Mouse (Mus musculus) ES-Bruce4 (cell line): Measurements from ENCODE around the gene Fndc3b. TPM values are rescaled to one million over a fixed set of nuclear protein-coding genes. Genes with fewer than 3 reads are reported as not detected.
A peak's percentile ranks its signal among the peaks of the same experiment; 100 is the strongest.

Experiments used
- H3K27ac ChIP-seq: 2 replicates; pipeline ENCODE4 v1.5.1; 2012; ENCODE audit warnings: low read length, inconsistent platforms; ENCODE audit not compliant: insufficient read depth
- H3K27me3 ChIP-seq: 2 replicates; pipeline ENCODE4 v1.6.1; 2012; ENCODE audit warnings: mild to moderate bottlenecking, low read length, inconsistent platforms; ENCODE audit not compliant: control insufficient read depth, poor library complexity, insufficient read depth, severe bottlenecking
- H3K36me3 ChIP-seq: 2 replicates; pipeline ENCODE4 v1.6.1; 2012; ENCODE audit warnings: inconsistent platforms, mild to moderate bottlenecking, low read length, moderate library complexity; ENCODE audit not compliant: control insufficient read depth, poor library complexity, insufficient read depth, severe bottlenecking
- H3K4me1 ChIP-seq: one replicate; pipeline ENCODE4 v1.8.1; 2011; ENCODE audit warnings: low read length; ENCODE audit not compliant: control insufficient read depth, insufficient read depth
- H3K4me3 ChIP-seq: 2 replicates; pipeline ENCODE4 v1.5.1; 2011; ENCODE audit warnings: low read depth, mild to moderate bottlenecking, low read length
- H3K9ac ChIP-seq: 2 replicates; pipeline ENCODE4 v1.6.1; 2012; ENCODE audit warnings: low read depth, mild to moderate bottlenecking, inconsistent platforms; ENCODE audit not compliant: poor library complexity, severe bottlenecking
- H3K9me3 ChIP-seq: replicated peaks from 2 replicates; pipeline ENCODE4 v1.6.1; 2012; ENCODE audit warnings: mild to moderate bottlenecking, low read length, inconsistent platforms; ENCODE audit not compliant: control insufficient read depth, poor library complexity, insufficient read depth, severe bottlenecking
- CTCF ChIP-seq: IDR thresholded peaks from one replicate; pipeline ENCODE4 v1.8.1; 2011; ENCODE audit warnings: low read depth, low read length
- EP300 ChIP-seq: IDR thresholded peaks from 2 replicates; pipeline ENCODE4 v1.6.1; 2011; ENCODE audit warnings: low read depth, low read length; ENCODE audit not compliant: insufficient read depth
- POLR2A ChIP-seq: IDR thresholded peaks from one replicate; pipeline ENCODE4 v1.8.1; 2011; ENCODE audit warnings: low read length; ENCODE audit not compliant: insufficient read depth
- polyA plus RNA-seq: library from polyadenylated mRNA; stranded (reverse); fragments of >200 nt; gene quantifications from 2 replicates; pipeline ENCODE4 v1.2.4, GENCODE M21; 2011; ENCODE audit warnings: low read depth; ENCODE audit not compliant: missing spikeins, insufficient read depth, insufficient read length

Gene Fndc3b
- polyA plus RNA-seq, 1 experiment = 36.7 TPM

GRCm38 (mm10) chr3:27541181-27541580 is 169.9 kb downstream of the Fndc3b start:
- Histone ChIP-seq H3K4me3 (no peak overlapping the region), H3K36me3 (no peaks in the 10 kb centered on the region), H3K4me1 (peaks cover 5% of the 10 kb centered on the region), H3K27ac (no peak overlapping the region; the same call in 1 of the 2 replicates), H3K9me3 (no peaks in the 10 kb centered on the region), H3K27me3 (no peaks in the 10 kb centered on the region), H3K9ac (no peak overlapping the region)
- TF ChIP-seq POLR2A = no peak
- TF ChIP-seq EP300 = no peak
- TF ChIP-seq CTCF = no peak

GRCm38 (mm10) chr3:27534208-27534607 is 176.9 kb downstream of the Fndc3b start:
- Histone ChIP-seq H3K27ac (no peak overlapping the region), H3K4me1 (peaks cover 2% of the 10 kb centered on the region), H3K36me3 (no peaks in the 10 kb centered on the region), H3K27me3 (no peaks in the 10 kb centered on the region), H3K9me3 (no peaks in the 10 kb centered on the region), H3K9ac (no peak overlapping the region), H3K4me3 (no peak overlapping the region)
- TF ChIP-seq EP300 = no peak
- TF ChIP-seq POLR2A = no peak
- TF ChIP-seq CTCF = no peak

- Histone ChIP-seq H3K27me3 (no peaks in the 10 kb centered on the region), H3K4me1 (peaks cover 2% of the 10 kb centered on the region), H3K9ac (no peak overlapping the region), H3K4me3 (no peak overlapping the region), H3K36me3 (no peaks in the 10 kb centered on the region), H3K27ac (no peak overlapping the region), H3K9me3 (no peaks in the 10 kb centered on the region)
- TF ChIP-seq POLR2A (no peak), EP300 (no peak), CTCF (no peak)
Observed at GRCm38 (mm10) chr3:27533721-27534120, 177.4 kb downstream of the Fndc3b start.

GRCm38 (mm10) chr3:27531993-27532392 is 179.1 kb downstream of the Fndc3b start:
- no peak overlapping the region for H3K27ac ChIP-seq
- H3K4me3 ChIP-seq = no peak overlapping the region
- no peaks in the 10 kb centered on the region for H3K36me3 ChIP-seq
- H3K27me3 ChIP-seq = no peaks in the 10 kb centered on the region
- H3K4me1 ChIP-seq = peaks cover 2% of the 10 kb centered on the region
- TF ChIP-seq POLR2A (no peak), EP300 (no peak), CTCF (no peak)
- no peak overlapping the region for H3K9ac ChIP-seq
- H3K9me3 ChIP-seq = no peaks in the 10 kb centered on the region

- H3K4me3 ChIP-seq = no peak overlapping the region
- peaks cover 2% of the 10 kb centered on the region for H3K4me1 ChIP-seq
- H3K36me3 ChIP-seq = no peaks in the 10 kb centered on the region
- TF ChIP-seq POLR2A (no peak), EP300 (no peak), CTCF (no peak)
- no peaks in the 10 kb centered on the region for H3K9me3 ChIP-seq
- no peak overlapping the region for H3K27ac ChIP-seq
- H3K27me3 ChIP-seq = no peaks in the 10 kb centered on the region
- H3K9ac ChIP-seq = no peak overlapping the region
Observed at GRCm38 (mm10) chr3:27530370-27530769, 180.7 kb downstream of the Fndc3b start.

- no peak overlapping the region for H3K27ac ChIP-seq
- H3K4me3 ChIP-seq = no peak overlapping the region
- H3K4me1 ChIP-seq = peaks cover 2% of the 10 kb centered on the region
- H3K27me3 ChIP-seq = no peaks in the 10 kb centered on the region
- H3K36me3 ChIP-seq = no peaks in the 10 kb centered on the region
- 0 out of 2 replicates have a peak, but pooled peaks have one; percentile 30 for TF ChIP-seq EP300
- TF ChIP-seq CTCF = no peak
- TF ChIP-seq POLR2A = no peak
- no peaks in the 10 kb centered on the region for H3K9me3 ChIP-seq
- no peak overlapping the region for H3K9ac ChIP-seq
Observed at GRCm38 (mm10) chr3:27529221-27530051, 181.7 kb downstream of the Fndc3b start.
